Mouse (Mus musculus): ENCODE measurements around the gene Rras. TPM values are rescaled to one million over a fixed set of nuclear protein-coding genes. Genes with fewer than 3 reads are reported as not detected.

Gene Rras
- polyA plus RNA-seq, 1 experiment from 2014 or later = 18.3 TPM

- Histone ChIP-seq H3K4me3 (no peak overlapping the region), H3K27me3 (ENCODE audit: low read depth, poor library complexity, severe bottlenecking) (no peaks in the 10 kb centered on the region), H3K9me3 (replicated peaks) (no peaks in the 10 kb centered on the region), H3K27ac (no peak overlapping the region), H3K36me3 (peaks cover 100% of the 10 kb centered on the region), H3K4me1 (peaks cover 10% of the 10 kb centered on the region)
- no peak for DNase-seq (ENCODE audit: low spot score)
- WGBS = 92% methylated on average over 12 of the region's 12 CpGs
Observed at GRCm38 (mm10) chr7:45006503-45006902, 11.3 kb upstream of the Rras start.

- Histone ChIP-seq H3K4me1 (peaks cover 10% of the 10 kb centered on the region), H3K36me3 (peaks cover 100% of the 10 kb centered on the region), H3K9me3 (replicated peaks) (no peaks in the 10 kb centered on the region), H3K27ac (no peak overlapping the region), H3K27me3 (ENCODE audit: low read depth, poor library complexity, severe bottlenecking) (no peaks in the 10 kb centered on the region), H3K4me3 (no peak overlapping the region)
- no peak for DNase-seq (ENCODE audit: low spot score)
- 94% methylated on average over 29 of the region's 29 CpGs for WGBS
Observed at GRCm38 (mm10) chr7:45007141-45007540, 10.6 kb upstream of the Rras start.

- 96% methylated on average over 30 of the region's 30 CpGs for WGBS
- DNase-seq (ENCODE audit: low spot score) = no peak
- Histone ChIP-seq H3K4me3 (peak overlapping the region; percentile 1; the same call in 1 of the 2 replicates), H3K27ac (no peak overlapping the region), H3K27me3 (ENCODE audit: low read depth, poor library complexity, severe bottlenecking) (no peaks in the 10 kb centered on the region), H3K4me1 (peaks cover 10% of the 10 kb centered on the region), H3K9me3 (replicated peaks) (no peaks in the 10 kb centered on the region), H3K36me3 (peaks cover 100% of the 10 kb centered on the region)
Observed at GRCm38 (mm10) chr7:45007846-45008245, 9.9 kb upstream of the Rras start.

GRCm38 (mm10) chr7:45008411-45008810 lies 9.3 kb upstream of the Rras start:
- Histone ChIP-seq H3K9me3 (replicated peaks) (no peaks in the 10 kb centered on the region), H3K4me1 (peaks cover 10% of the 10 kb centered on the region), H3K27me3 (ENCODE audit: low read depth, poor library complexity, severe bottlenecking) (no peaks in the 10 kb centered on the region), H3K36me3 (peaks cover 100% of the 10 kb centered on the region), H3K4me3 (0 out of 2 replicates have a peak overlapping the region, but pooled peaks have one; percentile 1), H3K27ac (no peak overlapping the region)
- no peak for DNase-seq (ENCODE audit: low spot score)
- WGBS = 95% methylated on average over 19 of the region's 19 CpGs

GRCm38 (mm10) chr7:45012011-45012410 lies 5.8 kb upstream of the Rras start:
- Histone ChIP-seq H3K4me3 (peak overlapping the region; percentile 0; the same call in 1 of the 2 replicates), H3K9me3 (replicated peaks) (no peaks in the 10 kb centered on the region), H3K27me3 (ENCODE audit: low read depth, poor library complexity, severe bottlenecking) (no peaks in the 10 kb centered on the region), H3K4me1 (peaks cover 21% of the 10 kb centered on the region), H3K27ac (no peak overlapping the region), H3K36me3 (peaks cover 71% of the 10 kb centered on the region)
- no peak for DNase-seq (ENCODE audit: low spot score)
- 97% methylated on average over 6 of the region's 6 CpGs for WGBS

GRCm38 (mm10) chr7:45012824-45013223 lies 4.9 kb upstream of the Rras start:
- DNase-seq (ENCODE audit: low spot score) = no peak
- whole genome bisulfite sequencing = 89% methylated on average over 4 of the region's 4 CpGs
- Histone ChIP-seq H3K4me3 (peak overlapping the region; percentile 15; the same call in 1 of the 2 replicates), H3K27ac (no peak overlapping the region), H3K9me3 (replicated peaks) (no peaks in the 10 kb centered on the region), H3K4me1 (peaks cover 25% of the 10 kb centered on the region), H3K27me3 (ENCODE audit: low read depth, poor library complexity, severe bottlenecking) (no peaks in the 10 kb centered on the region), H3K36me3 (peaks cover 63% of the 10 kb centered on the region)

- H3K27me3 ChIP-seq (ENCODE audit: low read depth, poor library complexity, severe bottlenecking) = no peaks in the 10 kb centered on the region
- H3K4me1 ChIP-seq = peaks cover 32% of the 10 kb centered on the region
- 97% methylated on average over 16 of the region's 16 CpGs for WGBS
- H3K27ac ChIP-seq = no peak overlapping the region
- H3K9me3 ChIP-seq (replicated peaks) = no peaks in the 10 kb centered on the region
- 0 out of 2 replicates have a peak overlapping the region, but pooled peaks have one; percentile 15 for H3K4me3 ChIP-seq
- H3K36me3 ChIP-seq = peaks cover 56% of the 10 kb centered on the region
- no peak for DNase-seq (ENCODE audit: low spot score)
Observed at GRCm38 (mm10) chr7:45013366-45014095, 4.2 kb upstream of the Rras start.

GRCm38 (mm10) chr7:45014096-45014451 lies 3.7 kb upstream of the Rras start:
- Histone ChIP-seq H3K4me3 (peak overlapping the region; percentile 99; the same call in 1 of the 2 replicates), H3K36me3 (peaks cover 51% of the 10 kb centered on the region), H3K4me1 (peaks cover 37% of the 10 kb centered on the region)

GRCm38 (mm10) chr7:45015344-45015956 lies 2.3 kb upstream of the Rras start:
- Histone ChIP-seq H3K4me3 (peak overlapping the region; percentile 99), H3K36me3 (peaks cover 37% of the 10 kb centered on the region), H3K4me1 (peaks cover 50% of the 10 kb centered on the region), H3K27ac (peak overlapping the region; percentile 96), H3K9me3 (replicated peaks) (no peaks in the 10 kb centered on the region), H3K27me3 (ENCODE audit: low read depth, poor library complexity, severe bottlenecking) (peaks cover 5% of the 10 kb centered on the region; the same call in 1 of the 2 replicates)
- WGBS = 2% methylated on average over 20 of the region's 20 CpGs
- no peak for DNase-seq (ENCODE audit: low spot score)

More at GRCm38 (mm10) chr7:45014096-45014451, 3.7 kb upstream of the Rras start:
- no peak for DNase-seq (ENCODE audit: low spot score)
- Histone ChIP-seq H3K27ac (no peak overlapping the region), H3K27me3 (ENCODE audit: low read depth, poor library complexity, severe bottlenecking) (no peaks in the 10 kb centered on the region), H3K9me3 (replicated peaks) (no peaks in the 10 kb centered on the region)
- 94% methylated on average over 3 of the region's 3 CpGs for WGBS

GRCm38 (mm10) chr7:45015957-45016612 lies 1.7 kb upstream of the Rras start, which contains the start of gene Scaf1:
Scaf1 (minus strand) TSS chr7:45016363.
- Histone ChIP-seq H3K36me3 (peaks cover 31% of the 10 kb centered on the region), H3K27me3 (ENCODE audit: low read depth, poor library complexity, severe bottlenecking) (peaks cover 5% of the 10 kb centered on the region; the same call in 1 of the 2 replicates), H3K4me3 (peak within 1 kb of the TSS; percentile 99), H3K27ac (peak within 1 kb of the TSS; percentile 96), H3K4me1 (peaks cover 54% of the 10 kb centered on the region), H3K9me3 (replicated peaks) (no peaks in the 10 kb centered on the region)
- DNase-seq (ENCODE audit: low spot score) = peak; percentile 99
- WGBS = 1% methylated on average over 69 of the region's 69 CpGs

- H3K4me1 ChIP-seq = peaks cover 56% of the 10 kb centered on the region
- peak overlapping the region; percentile 99 for H3K4me3 ChIP-seq
Observed at GRCm38 (mm10) chr7:45016761-45017160, 1.0 kb upstream of the Rras start.

GRCm38 (mm10) chr7:45019031-45019571 lies 1.3 kb downstream of the Rras start:
- Histone ChIP-seq H3K4me1 (peaks cover 54% of the 10 kb centered on the region), H3K4me3 (peak overlapping the region; percentile 99), H3K27me3 (ENCODE audit: low read depth, poor library complexity, severe bottlenecking) (peaks cover 5% of the 10 kb centered on the region; the same call in 1 of the 2 replicates), H3K9me3 (replicated peaks) (no peaks in the 10 kb centered on the region), H3K36me3 (peaks cover under 1% of the 10 kb centered on the region; the same call in 1 of the 2 replicates), H3K27ac (peak overlapping the region; percentile 42)
- no peak for DNase-seq (ENCODE audit: low spot score)
- WGBS = 36% methylated on average over 8 of the region's 8 CpGs

More at GRCm38 (mm10) chr7:45016761-45017160, 1.0 kb upstream of the Rras start:
- WGBS = 6% methylated on average over 4 of the region's 4 CpGs
- DNase-seq (ENCODE audit: low spot score) = no peak
- Histone ChIP-seq H3K36me3 (peaks cover 24% of the 10 kb centered on the region), H3K27me3 (ENCODE audit: low read depth, poor library complexity, severe bottlenecking) (peaks cover 5% of the 10 kb centered on the region; the same call in 1 of the 2 replicates), H3K9me3 (replicated peaks) (no peaks in the 10 kb centered on the region), H3K27ac (peak overlapping the region; percentile 96)

All from limb, embryonic 10.5 days (tissue).